Mouse (Mus musculus) liver (tissue): ENCODE results near the gene Kcnma1.

Source experiments
- DNase-seq: peaks from one replicate; pipeline ENCODE4 v3.0.0-alpha.2; 2020; ENCODE audit warnings: mixed read lengths

Kcnma1 gene

DNA sequence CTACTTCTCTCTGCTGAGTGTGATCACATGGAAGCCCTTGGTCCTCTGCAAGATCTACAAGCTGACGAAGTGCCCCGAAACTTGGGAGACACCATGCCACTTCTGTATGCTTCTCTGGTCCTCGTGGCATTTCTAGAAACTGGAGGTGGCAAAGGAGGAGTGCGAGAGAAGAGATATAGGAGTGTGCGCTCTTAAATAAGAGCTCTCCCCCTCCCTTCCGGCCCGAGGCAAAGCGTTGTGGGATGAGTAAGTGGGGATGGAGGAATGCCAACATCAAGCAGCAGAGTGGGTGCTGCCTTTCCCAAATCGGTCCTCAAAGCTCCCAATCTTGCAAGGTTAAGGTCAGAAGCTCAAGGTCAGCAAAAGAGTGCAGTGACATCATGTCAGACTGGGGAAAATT is 426.8 kb downstream of the Kcnma1 start:
- no peak for DNase-seq

DNA sequence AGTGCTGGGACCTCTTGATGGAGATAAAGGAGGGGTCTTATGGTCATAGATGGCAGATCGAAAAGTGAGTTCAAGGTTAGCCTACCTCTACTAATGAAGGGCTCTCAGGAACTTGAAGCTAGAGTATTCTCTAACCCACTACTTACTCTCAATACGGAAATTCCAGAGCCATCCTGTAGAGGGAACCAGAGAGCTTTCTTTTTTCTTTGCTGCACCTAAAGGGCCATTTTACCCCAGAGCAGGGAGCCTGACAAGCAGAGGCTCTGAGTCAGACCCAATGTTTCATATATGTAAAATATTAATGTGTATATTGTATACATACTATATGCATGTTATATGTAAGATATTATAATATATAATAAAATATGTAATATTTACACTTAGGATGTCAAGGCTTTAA is 431.1 kb downstream of the Kcnma1 start:
- DNase-seq, result peak; percentile 6

DNA sequence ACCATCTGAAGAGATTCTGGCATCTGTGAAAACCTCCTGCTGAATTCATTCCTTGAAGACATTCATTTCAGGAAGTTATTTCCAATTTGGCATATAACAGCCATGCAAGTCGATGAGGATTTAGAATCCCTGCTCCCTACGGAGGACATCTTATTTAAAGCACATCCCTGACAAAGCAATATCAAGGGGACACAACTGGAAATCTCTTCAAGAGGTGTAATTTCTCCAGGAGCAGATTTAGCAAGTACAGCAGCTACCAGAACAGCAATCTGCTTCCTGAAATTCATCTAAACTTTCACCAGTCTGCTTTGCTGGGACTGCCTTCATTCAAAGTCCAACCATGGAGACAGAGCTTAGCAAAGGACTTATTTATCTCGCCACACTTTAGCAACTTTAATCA is 433.0 kb downstream of the Kcnma1 start:
- DNase-seq, result no peak

DNA sequence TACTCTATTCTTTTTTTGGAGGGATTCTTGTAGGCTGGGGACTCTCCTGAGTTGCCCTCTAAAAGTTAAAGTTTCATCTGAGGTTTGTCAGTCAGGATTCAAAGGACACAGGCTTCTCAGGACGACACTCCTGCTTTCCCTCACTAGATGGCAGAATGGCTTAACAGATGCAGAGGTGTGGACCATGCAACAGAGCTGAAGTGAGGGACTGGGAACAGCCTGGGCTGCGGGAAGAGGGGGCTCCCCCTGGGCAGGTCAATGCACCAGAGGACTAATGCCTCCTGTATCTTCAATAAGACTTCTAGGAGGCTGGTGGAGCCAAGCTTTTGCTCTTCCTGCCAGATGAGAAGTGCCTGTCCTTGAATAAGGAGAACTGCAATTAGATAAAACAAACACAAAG is 438.3 kb downstream of the Kcnma1 start:
- no peak for DNase-seq

DNA sequence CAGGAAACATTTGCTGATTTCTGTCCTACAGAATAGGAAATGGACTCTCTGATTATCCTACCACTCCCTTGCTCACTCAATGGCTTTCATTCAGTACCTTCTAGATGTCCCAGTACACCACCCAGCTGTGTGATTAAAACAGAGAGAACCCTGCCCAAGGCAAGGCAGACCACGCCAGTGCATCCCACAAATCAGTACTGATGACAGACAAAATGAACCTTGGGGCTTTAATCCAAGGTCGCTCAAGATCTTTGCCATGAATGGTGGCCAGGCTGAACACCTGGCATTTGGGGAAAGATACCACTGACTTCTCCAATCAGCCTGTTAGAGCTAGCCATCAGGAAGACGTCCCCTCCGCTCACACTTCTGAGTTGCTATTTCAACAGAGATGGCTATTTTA is 440.2 kb downstream of the Kcnma1 start:
- DNase-seq, result no peak

DNA sequence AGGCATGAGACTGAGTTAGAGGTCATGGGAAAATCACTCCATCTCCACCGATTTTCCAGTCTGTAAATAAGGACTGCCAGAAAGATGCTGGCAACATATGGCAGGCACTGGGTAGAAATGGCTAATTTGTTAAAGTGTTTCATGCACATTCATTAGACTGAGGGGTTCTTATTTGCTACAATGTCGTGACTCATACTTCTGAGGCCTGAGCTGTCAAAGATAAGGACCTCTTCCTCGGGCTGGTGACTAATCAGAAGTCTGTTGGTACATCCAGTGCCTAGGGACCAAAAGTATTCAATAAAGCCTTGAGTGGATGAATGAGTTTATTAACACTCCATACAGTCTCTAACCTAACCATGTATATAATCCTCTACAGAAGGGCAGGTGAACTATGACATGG is 440.9 kb downstream of the Kcnma1 start:
- DNase-seq, result no peak

DNA sequence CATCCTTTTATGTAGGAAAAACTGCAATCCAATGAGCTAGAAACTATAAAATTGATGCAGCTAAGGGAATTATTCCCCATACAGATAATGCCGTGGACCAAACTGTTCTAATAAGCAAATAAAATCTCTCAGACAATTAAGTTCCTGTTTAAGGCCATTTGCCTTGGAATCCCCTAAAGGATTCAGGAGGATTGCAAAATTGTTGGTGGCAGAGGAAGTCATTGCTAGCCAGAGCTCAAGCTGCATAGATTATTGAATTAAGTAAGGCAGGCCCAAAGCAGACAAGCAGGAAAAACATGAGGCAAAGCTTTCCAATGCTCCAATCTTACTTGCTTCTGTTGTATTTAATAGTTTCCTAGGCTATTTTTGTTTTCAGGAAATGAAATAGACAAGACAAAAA is 441.5 kb downstream of the Kcnma1 start:
- no peak for DNase-seq

DNA sequence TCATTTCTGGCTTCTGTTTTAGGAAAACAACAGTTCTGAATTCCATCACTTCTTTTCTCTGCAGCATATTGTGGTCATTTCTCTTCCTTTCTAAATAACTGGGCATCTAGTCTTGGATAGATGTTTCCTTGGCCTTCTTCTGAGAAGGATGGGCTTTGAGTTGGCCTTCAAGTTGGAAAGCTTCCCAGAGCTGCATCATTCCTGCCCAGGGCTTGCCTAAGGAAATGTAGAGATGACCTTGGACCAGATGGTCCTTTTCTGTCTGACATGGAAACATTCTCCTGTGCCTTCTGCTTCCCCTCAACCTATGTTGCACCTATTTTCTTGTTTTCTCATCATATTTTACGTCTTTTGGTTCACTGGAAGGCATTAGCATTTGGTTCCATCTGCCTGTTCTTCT is 444.0 kb downstream of the Kcnma1 start:
- no peak for DNase-seq

DNA sequence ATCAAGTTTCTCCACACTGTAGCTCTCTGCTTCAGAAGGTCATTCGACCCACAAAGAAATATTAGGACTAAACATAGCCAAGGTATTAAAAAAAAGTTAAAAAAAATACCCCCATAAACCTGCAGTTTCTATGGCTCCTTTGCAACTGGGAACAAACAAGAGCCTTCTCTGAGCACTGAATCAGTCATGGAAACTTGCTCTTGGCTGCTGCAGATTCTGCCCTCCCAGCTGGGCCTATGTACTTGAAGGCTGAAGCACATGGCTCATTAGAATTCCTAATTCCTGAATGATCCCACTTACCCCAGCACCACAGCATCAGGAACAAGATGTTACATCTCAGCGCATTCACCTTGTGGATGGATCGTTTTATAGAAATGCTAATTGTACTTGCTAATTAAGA is 448.4 kb downstream of the Kcnma1 start:
- DNase-seq, result no peak

DNA sequence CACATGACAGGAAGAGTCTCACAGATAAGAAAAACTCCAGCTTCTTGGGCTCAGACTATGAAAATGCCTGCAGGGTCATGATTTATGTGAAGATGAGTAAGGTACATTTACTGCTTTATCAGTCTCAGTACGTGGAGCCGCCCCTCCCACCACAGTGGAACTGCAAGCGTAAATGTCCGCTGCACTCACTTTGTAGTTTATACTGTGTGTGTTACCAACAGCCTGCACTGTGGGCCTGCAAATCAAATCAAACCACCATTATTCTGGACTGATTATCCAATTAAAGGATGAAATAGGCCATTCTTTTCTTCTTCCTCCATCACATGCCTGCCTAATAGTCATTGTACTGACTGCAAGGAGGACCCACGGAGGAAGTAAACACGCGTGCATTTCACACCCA is 449.8 kb downstream of the Kcnma1 start:
- no peak for DNase-seq

DNA sequence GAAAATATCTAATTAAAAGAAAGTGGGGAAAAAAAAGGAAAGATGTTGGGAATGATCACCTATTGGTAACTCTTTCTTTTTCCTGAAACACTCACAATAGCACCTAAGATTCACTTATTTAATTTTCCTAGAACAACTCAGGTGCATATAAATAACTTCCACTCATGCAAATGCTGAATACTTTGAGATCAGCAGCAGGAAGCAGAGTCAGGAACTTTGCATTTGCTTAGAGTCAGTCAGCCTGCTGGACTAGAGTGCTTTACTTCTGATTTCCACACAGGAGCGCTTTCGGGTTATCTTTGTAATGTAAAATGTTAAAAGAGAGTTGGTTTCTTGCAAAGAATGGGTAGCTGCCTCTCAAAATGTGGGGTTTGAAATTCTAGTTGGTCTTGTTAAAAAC is 451.1 kb downstream of the Kcnma1 start:
- no peak for DNase-seq

DNA sequence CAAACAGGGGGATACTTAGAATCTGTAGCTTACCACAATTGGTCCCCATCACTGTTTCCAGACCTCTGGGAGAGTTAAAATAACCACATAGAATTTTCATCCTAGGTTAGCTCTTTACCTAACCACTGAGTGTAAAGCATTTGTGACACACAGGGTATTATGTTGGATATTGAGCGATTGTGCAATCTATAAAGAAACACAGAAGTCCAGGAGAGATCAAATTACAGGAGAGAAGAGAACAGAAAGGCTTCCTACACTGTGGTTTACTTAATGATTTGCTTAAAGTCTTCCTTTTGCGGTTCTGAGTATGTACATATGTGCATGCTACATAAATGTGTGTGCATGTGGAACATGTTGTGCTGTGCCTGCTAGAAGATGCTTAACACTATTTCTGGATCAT is 458.6 kb downstream of the Kcnma1 start:
- DNase-seq, result no peak

DNA sequence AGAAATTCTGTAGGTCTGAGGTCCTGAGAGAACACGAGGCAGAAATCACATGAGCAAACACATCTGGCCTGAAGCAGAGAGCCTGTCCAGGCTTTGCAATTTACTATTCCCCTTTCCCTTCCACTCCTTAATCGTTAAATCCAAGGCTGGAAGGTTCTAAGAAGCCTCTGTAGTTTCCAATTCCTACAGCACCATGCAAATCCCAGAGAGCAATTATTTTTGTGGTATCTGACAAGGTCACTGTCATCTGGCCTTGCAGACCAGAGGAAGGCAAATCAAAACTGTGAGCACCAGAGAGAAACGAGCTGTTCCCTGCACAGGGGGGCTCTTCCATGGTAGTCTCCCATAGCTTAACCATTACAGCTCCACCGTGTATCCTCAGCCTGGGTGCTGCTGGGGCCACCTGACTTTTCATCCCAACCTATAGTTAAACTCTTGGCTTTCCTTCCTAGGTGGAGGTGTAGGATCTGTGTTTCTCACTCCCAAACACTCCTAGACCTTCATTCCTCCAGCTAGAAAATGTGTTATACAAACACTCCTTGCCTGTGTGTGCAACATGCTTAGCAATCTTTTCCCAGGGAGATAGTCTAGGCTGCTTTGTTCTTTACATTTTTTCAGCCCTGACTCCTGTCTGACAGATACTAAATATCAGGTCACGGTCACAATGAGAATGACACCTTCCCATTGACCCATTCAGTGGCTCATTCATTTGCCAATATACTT is 461.9 kb downstream of the Kcnma1 start:
- no peak for DNase-seq

DNA sequence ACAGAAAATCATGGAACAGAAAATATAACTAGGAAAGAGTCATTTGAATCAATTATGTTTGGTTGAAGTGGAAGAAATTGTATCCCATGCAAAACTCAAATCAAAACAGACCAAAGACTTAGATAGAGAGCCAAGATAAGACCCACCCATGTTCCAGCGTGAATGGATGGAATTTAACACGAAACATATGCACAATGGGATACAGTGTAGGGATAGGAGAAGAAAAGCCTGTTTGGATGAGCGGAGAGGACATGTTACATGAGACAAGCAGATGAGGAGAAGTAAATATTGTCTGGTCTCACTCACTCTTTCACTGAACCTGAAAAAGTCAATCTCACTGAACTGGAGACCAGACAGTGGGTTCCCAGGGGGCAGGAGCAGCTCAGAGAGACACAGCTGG is 463.8 kb downstream of the Kcnma1 start:
- DNase-seq, result no peak

DNA sequence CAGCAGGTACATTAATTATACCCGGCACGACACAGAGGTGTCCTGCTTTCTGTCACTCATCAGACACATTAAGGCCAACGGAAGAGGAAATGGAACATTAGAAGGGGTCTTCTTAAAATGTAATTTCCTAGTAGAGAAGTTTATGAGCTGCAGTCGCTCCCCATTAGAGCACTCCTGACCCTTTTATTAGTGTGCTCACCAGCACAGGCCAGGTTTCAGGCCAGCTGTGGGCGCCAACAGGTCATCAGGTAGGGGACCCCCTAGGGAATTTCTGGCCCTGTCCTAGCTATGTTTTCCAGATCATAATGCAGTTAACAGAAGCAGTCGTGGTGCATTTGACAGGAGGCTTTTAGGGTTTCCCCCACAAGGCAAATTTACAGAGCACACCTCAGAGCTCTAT is 472.2 kb downstream of the Kcnma1 start:
- DNase-seq, result no peak

DNA sequence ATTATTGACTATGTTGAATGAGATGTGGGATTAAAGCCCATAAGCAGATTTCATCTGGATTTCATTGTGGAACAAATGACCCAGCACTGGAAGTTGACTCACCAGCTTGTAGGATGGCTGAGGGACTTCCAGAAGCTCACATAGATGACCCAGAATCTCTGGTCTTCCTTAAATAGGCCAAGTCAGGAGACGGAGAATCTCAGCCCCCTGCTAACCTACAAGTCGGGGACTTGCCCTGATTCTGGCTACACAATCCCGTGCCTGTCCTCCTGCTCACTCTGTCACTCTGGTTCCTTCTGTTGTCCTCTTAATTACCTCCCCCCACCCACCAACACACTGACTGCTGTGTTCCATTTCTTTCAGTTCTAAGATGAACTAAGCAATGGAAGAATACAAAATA is 474.7 kb downstream of the Kcnma1 start:
- DNase-seq, result no peak

DNA sequence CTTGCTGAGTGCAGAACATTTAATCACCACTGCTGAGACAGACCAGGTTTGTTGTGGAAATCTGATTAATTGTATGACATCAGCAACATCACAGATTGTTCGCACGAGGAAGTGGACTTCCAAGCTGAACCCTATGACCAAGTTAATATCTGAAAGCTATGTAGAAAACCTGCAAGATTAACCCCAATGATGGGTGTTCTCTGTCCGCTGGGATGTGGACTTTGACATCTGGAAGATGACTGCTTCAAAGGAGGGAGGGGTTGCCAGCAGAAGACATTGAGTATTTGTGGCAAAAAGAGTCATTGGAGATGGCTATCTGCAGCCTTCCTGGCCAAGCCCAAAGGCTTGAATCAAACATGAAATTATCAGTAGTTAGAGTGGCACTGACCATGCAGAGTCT is 480.9 kb downstream of the Kcnma1 start:
- DNase-seq, result no peak

DNA sequence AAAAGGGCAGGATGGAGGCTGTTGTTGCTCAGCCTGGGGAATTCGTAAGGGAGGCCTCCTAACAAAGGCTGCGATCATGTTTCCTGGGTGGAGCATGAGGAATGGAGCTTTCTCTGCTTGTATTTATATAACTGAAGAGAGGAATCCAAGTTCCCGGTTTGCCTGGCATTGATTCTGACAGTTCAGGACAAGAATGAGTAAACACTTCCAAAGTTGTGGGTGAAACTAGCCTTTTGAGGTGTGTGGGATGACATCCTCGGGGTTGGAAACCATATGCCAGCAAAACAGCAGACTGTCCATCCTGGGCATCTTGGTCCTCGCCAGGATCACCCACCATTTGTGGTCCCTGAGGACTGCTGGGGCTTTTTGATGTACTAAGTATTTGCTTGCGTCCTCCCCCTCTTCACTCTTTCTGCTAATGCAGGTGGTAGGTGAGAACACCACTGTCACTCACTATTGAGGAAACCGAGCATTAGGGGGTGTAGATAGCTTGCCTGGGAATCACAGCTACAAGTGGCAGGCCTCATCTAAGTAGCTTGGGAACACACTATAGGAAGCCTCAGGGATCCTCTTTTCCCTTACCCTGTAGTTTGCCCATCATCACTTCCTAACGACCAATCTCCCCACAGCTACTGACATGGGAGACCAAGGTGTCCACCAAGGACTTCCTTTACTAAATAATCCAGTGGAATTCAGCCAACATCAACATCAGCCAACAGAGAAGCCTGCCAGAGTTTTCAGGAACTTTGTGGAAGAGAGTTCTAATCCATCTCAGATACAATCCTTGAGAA is 482.4 kb downstream of the Kcnma1 start:
- DNase-seq, result no peak

DNA sequence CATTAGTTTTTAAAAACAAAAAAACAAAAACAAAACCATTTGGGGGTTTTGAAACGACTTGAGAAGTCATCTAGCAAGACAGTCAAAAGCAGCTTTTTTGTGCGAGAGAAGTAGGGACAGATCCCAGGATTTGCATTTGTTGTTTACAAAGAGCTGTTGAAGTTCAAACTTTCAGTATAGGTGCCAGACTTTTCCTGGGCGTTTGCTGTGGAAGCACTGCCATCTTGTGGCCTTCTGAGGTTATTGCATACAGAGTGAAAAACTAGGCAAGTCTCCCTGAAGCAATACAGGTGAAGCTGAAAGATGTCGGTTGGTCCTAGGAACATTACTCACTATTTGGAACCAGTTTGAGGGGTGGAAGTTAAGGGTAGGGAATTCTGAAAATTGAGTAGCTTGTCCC is 484.6 kb downstream of the Kcnma1 start:
- DNase-seq, result peak; percentile 23

DNA sequence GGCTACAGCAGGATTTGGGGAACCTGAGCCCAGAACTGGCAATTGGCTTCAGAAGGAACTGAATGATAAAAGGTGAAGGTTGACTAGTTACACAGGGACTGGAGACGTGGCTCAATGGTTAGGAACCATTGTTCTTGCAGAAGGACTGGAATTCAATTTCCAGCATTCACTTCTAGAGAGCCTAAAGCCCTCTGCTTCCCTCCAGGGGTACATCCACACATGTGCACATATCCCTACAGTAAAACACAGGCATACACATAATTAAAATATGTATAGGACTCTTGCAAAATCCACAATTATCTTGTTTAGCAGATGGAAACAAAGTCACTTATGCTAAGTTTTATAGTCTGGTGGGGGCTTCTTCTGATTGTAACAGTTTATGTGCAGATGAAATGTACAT is 485.1 kb downstream of the Kcnma1 start:
- no peak for DNase-seq

DNA sequence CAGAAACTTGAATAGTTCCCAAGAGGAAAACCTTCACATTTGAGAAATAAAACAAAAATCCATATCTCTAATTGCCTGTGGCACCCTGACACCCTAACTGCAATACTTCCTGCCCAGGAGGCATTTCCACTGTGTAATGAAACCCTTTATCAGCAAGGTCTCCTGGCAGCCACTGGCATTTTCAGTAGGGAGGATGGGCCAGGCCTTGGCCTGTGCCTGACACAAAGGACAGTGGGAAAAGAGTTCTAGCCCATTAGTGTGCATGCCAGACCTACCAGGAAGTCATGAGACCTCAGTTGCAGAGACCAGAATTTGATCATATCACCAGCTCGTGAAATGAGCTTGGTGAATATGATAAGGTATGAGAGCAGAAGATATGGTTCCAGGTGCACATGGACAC is 488.4 kb downstream of the Kcnma1 start:
- no peak for DNase-seq

DNA sequence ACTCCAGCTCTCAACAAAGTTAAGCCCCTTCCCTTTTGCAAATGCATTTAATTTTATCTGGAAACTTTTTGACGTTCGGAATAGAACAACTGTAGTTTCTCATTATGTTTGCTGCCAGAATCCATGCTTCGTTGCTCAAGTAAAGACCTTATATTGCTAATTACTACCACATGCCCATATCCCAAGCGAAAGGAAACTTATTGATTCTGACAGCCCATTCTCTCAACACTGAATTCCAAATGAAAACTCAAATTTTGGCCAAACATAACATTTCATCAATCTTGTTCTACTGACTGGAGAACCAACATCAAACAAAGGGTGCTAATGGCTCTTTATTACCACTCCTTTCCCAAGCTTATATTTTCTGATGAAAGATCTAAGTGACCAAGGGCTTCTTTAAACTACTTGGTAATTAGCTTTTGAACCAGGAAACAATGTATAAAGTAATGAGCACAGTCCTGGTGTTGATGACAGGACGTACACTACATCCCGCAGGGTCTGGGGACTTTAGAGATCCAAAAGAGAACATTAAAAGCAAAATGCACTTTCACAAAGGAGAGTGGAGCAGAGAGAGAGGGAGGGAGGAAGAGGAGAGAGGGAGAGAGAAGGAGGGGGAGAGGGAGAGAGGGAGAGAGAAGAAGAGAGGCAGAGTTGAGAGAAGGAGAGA is 490.3 kb downstream of the Kcnma1 start:
- DNase-seq, result no peak

DNA sequence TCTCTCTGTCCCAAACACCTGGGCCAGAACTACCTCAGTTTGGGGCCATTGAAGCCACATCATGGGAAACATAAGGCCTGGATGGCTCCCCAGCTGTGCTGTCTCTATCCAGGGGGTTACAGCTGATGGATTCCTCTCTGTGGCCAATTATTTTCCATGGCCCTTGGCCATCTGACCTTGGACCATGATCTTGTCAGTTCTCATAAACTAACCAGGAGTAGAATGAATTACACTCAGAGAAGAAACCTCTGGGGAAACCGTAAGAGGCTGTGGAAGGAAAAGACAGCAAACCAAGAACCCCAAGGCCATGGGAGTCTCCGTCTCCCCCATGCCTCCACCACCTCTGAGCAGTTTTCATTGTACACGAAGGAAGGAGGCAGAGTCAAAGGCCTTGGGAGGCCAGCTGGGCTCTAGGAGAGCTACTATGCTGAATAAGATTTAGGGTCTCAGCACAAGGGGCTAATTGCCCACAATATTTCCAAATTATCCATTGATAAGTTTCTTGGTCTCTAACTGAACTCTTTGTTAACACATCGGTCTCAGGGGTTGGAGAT is 491.6 kb downstream of the Kcnma1 start:
- DNase-seq, result no peak
